In the genomic region with DNA sequence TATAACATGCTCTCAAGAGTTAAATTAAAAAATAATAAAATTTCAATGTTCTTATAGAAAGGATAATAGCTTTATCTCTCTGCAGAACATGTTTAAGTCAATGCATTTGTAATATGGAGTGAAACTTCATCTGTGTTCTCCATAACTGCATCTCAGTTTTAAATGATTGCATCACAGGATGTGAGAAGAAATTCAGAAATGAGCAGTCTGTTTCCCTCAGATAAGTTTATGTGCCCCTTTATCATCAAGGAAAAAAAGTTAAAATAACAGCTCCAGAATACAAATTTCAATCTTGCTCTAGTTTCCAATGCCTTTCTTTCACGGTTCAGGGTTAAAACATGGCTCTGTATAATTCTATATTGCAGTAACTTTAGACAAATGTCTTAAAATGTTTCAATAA, we compare ENCODE assay signal across 25 mouse cellular contexts.
"Had no signal": no experiment of that assay in that cellular context is flagged by ENCODE, and none has a peak within 500 bp of the region (broad histone marks: within the 10 kb centered on the region; RNA-seq: fewer than 3 reads in every experiment).

No protein-coding gene starts in this region.

- H3K27ac ChIP-seq: embryonic facial prominence, embryonic 10.5 days; embryonic facial prominence, embryonic 12.5 days; embryonic facial prominence, embryonic 13.5 days; embryonic facial prominence, embryonic 15.5 days; forebrain, embryonic 10.5 days; forebrain, embryonic 12.5 days; forebrain, embryonic 13.5 days; forebrain, embryonic 15.5 days; gastrocnemius, adult 2 months; heart, adult 2 months; heart, embryonic 10.5 days had no signal

- DNase-seq: cerebellum, adult 9-11 months; cerebellum, postnatal 10 days; cerebellum, postnatal 14 days; cerebellum, postnatal 25 days; cerebellum, postnatal 36 days; embryo, embryonic 11 days; forebrain, postnatal 0 days; gastrocnemius, adult 2 months; gastrocnemius, postnatal 10 days; gastrocnemius, postnatal 14 days; gastrocnemius, postnatal 25 days; gastrocnemius, postnatal 36 days; heart, adult 11 months; heart, adult 18-20 months; heart, adult 2 months had no signal

- H3K9me3 ChIP-seq: embryonic facial prominence, embryonic 10.5 days; embryonic facial prominence, embryonic 12.5 days; embryonic facial prominence, embryonic 13.5 days; embryonic facial prominence, embryonic 15.5 days; forebrain, embryonic 10.5 days; forebrain, embryonic 12.5 days; forebrain, embryonic 13.5 days; forebrain, embryonic 15.5 days; heart, embryonic 10.5 days had no signal

- H3K4me1 ChIP-seq: embryonic facial prominence, embryonic 10.5 days; embryonic facial prominence, embryonic 12.5 days; embryonic facial prominence, embryonic 13.5 days; embryonic facial prominence, embryonic 15.5 days; forebrain, embryonic 10.5 days; forebrain, embryonic 12.5 days; forebrain, embryonic 13.5 days; forebrain, embryonic 15.5 days; heart, embryonic 10.5 days had no signal

- H3K9ac ChIP-seq: embryonic facial prominence, embryonic 12.5 days; embryonic facial prominence, embryonic 13.5 days; embryonic facial prominence, embryonic 15.5 days; forebrain, embryonic 12.5 days; forebrain, embryonic 13.5 days; forebrain, embryonic 15.5 days; forebrain, postnatal 0 days had no signal

- H3K4me3 ChIP-seq: embryonic facial prominence, embryonic 10.5 days; embryonic facial prominence, embryonic 12.5 days; embryonic facial prominence, embryonic 13.5 days; embryonic facial prominence, embryonic 15.5 days; erythroblast, embryonic 14.5 days; forebrain, embryonic 10.5 days; forebrain, embryonic 12.5 days; forebrain, embryonic 13.5 days; forebrain, embryonic 15.5 days; gastrocnemius, adult 2 months; heart, adult 2 months; heart, embryonic 10.5 days had no signal

- H3K36me3 ChIP-seq: embryonic facial prominence, embryonic 10.5 days; embryonic facial prominence, embryonic 12.5 days; embryonic facial prominence, embryonic 13.5 days; embryonic facial prominence, embryonic 15.5 days; forebrain, embryonic 10.5 days; forebrain, embryonic 12.5 days; forebrain, embryonic 15.5 days; heart, embryonic 10.5 days had no signal

- H3K27me3 ChIP-seq: embryonic facial prominence, embryonic 12.5 days; embryonic facial prominence, embryonic 13.5 days; embryonic facial prominence, embryonic 15.5 days; forebrain, embryonic 12.5 days; forebrain, embryonic 13.5 days; forebrain, embryonic 15.5 days had no signal
